Mouse (Mus musculus) heart, embryonic 16.5 days (tissue): Measurements from ENCODE around the gene Tbc1d17. TPM values are rescaled to one million over a fixed set of nuclear protein-coding genes. Genes with fewer than 3 reads are reported as not detected.

ENCODE experiments used
- ATAC-seq: fragments of 200-750 bp; cut with Nextera tagmentation; replicated peaks from 2 replicates; pipeline ENCODE4 v1.8.0; 2017; ENCODE audit warnings: moderate number of reproducible peaks; ENCODE audit not compliant: insufficient read depth, low FRiP score; ENCODE audit errors: extremely low read depth
- H3K27ac ChIP-seq: fragments of 300-500 bp; sonication (generic); 2 replicates; pipeline ENCODE4 v1.5.1; 2014; ENCODE audit warnings: mild to moderate bottlenecking, low read length, control low read depth, moderate library complexity
- H3K27me3 ChIP-seq: fragments of 300-500 bp; sonication (generic); 2 replicates; pipeline ENCODE4 v1.6.1; 2014; ENCODE audit warnings: low read length, mixed read lengths; ENCODE audit not compliant: control insufficient read depth, insufficient read depth
- H3K36me3 ChIP-seq: fragments of 300-500 bp; sonication (generic); 2 replicates; pipeline ENCODE4 v1.6.1; 2014; ENCODE audit not compliant: control insufficient read depth, insufficient read depth
- H3K4me1 ChIP-seq: fragments of 300-500 bp; sonication (generic); 2 replicates; pipeline ENCODE4 v1.6.1; 2014; ENCODE audit warnings: low read length, mixed read lengths; ENCODE audit not compliant: control insufficient read depth, insufficient read depth
- H3K4me2 ChIP-seq: fragments of 300-500 bp; sonication (generic); 2 replicates; pipeline ENCODE4 v1.6.1; 2014; ENCODE audit warnings: low read depth, mild to moderate bottlenecking, control low read depth, low read length
- H3K4me3 ChIP-seq: fragments of 300-500 bp; sonication (generic); 2 replicates; pipeline ENCODE4 v1.5.1; 2014; ENCODE audit warnings: mild to moderate bottlenecking, control low read depth, low read length
- H3K9ac ChIP-seq: fragments of 300-500 bp; sonication (generic); 2 replicates; pipeline ENCODE4 v1.6.1; 2014; ENCODE audit warnings: low read length, control low read depth
- H3K9me3 ChIP-seq: fragments of 300-500 bp; sonication (generic); replicated peaks from 2 replicates; pipeline ENCODE4 v1.6.1; 2016; ENCODE audit warnings: low read length; ENCODE audit not compliant: control insufficient read depth
- WGBS: fragments of 180-500 bp; shearing (Covaris S2); extraction: QIAGEN DNeasy Blood & Tissue Kit; methylation state at CpG from one replicate; pipeline ENCODE4 v1.1.7; 2014; 5-methylcytosine and 5-hydroxymethylcytosine counted together
- microRNA counts: library from miRNA; unstranded; fragments of <30 nt; microRNA quantifications from one replicate; lab custom pipeline; 2016
- microRNA-seq: library from miRNA; unstranded; fragments of <30 nt; microRNA quantifications from one replicate; pipeline ENCODE4, GENCODE M21; 2017
- polyA plus RNA-seq: library from polyadenylated mRNA; unstranded; fragments of >200 nt; fragmentation: Nextera tagmentation; extraction: Ambion mirVana; gene quantifications from 2 replicates; pipeline ENCODE4 v1.2.1, GENCODE M21; 2015

The Tbc1d17 gene
- polyA plus RNA-seq, 1 experiment from 2014 or later = 60.5 TPM

DNA sequence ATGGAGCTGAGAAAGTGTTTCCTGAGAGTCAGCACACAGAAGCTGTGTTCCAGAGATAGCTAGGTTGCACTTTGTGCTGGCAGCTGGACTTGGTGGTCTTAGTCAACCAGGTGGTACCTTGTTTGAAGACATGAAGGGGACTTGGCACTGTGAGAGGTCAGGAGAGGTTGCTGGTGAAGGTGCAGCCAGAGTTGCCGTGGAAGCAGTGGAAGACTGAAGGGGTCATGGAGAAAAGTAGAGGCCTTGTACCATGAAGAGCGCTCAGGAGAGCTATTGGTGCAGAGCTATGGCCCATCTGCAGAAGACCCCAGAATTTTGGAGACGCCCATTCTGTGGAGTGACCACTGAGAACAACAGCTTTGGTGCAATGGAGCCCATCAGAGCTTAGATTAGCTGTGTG is 39.4 kb downstream of the Tbc1d17 start:
- no peak overlapping the region for H3K4me3 ChIP-seq
- no peaks in the 10 kb centered on the region for H3K27me3 ChIP-seq
- H3K27ac ChIP-seq = no peak overlapping the region
- H3K9ac ChIP-seq = no peak overlapping the region
- H3K9me3 ChIP-seq = no peaks in the 10 kb centered on the region
- peaks cover 9% of the 10 kb centered on the region for H3K36me3 ChIP-seq
- no peaks in the 10 kb centered on the region for H3K4me1 ChIP-seq
- ATAC-seq = no peak
- no peak overlapping the region for H3K4me2 ChIP-seq
- WGBS = 85% methylated on average over 3 of the region's 3 CpGs

DNA sequence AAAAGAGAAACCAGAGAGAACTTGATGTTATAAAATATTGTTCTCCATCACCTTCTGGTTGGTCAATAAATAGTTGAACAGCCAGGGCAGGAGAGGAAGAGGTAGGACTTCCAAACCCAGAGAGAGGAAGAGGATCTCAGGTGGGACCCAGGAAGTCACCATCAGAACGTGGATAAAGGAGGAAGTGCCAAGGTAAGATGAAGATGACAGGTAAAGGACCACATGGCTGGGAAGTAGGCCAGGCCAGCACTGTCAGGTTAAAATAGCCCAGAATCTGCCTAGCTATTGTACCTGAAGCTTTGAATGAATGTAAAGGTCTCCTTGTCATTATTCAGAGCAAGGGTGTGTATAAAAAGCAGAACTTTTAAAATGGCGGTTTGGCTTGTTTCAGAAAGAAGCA is 40.0 kb downstream of the Tbc1d17 start:
- ATAC-seq = no peak
- Histone ChIP-seq H3K36me3 (peaks cover 6% of the 10 kb centered on the region), H3K27me3 (no peaks in the 10 kb centered on the region), H3K4me3 (no peak overlapping the region), H3K4me1 (no peaks in the 10 kb centered on the region), H3K27ac (no peak overlapping the region), H3K9me3 (no peaks in the 10 kb centered on the region), H3K9ac (no peak overlapping the region), H3K4me2 (no peak overlapping the region)
- 82% methylated on average over 2 of the region's 2 CpGs for WGBS

GRCm38 (mm10) chr7:44792781-44793180 is 56.1 kb downstream of the Tbc1d17 start:
- H3K4me2 ChIP-seq = no peak overlapping the region
- ATAC-seq = no peak
- no peaks in the 10 kb centered on the region for H3K27me3 ChIP-seq
- no peaks in the 10 kb centered on the region for H3K36me3 ChIP-seq
- no peaks in the 10 kb centered on the region for H3K4me1 ChIP-seq
- 76% methylated on average over 6 of the region's 6 CpGs for WGBS
- no peak overlapping the region for H3K9ac ChIP-seq
- no peak overlapping the region for H3K4me3 ChIP-seq
- no peak overlapping the region for H3K27ac ChIP-seq
- peaks cover 14% of the 10 kb centered on the region for H3K9me3 ChIP-seq

- Histone ChIP-seq H3K9me3 (peaks cover 8% of the 10 kb centered on the region; the same call in 1 of the 2 replicates), H3K4me3 (no peak overlapping the region)
- WGBS = 67% methylated on average over 4 of the region's 4 CpGs
Measured at GRCm38 (mm10) chr7:44790066-44790465, 58.8 kb downstream of the Tbc1d17 start.

DNA sequence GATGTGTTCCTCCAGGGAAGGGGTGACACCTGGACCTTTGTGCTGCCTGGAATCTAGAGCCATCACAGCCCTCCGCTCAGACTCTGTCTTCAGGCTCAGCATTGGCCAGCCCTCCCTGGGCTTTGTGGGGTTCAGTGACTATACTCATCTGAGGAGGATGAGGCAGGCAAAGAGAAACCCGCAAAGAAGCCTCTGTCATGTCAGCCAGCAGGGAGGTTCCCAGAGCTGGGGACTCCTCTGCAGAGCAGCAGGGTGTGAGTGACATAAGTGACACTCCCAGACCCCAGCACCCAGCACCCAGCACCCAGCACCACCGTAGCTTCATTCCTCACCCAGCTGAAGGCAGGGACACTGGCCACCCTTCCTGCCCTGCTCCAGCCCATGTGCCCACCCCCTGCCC is 59.3 kb downstream of the Tbc1d17 start:
- Histone ChIP-seq H3K9ac (no peak overlapping the region), H3K27ac (no peak overlapping the region), H3K4me2 (no peak overlapping the region), H3K4me1 (no peaks in the 10 kb centered on the region), H3K9me3 (peaks cover 6% of the 10 kb centered on the region; the same call in 1 of the 2 replicates), H3K36me3 (no peaks in the 10 kb centered on the region), H3K27me3 (no peaks in the 10 kb centered on the region), H3K4me3 (no peak overlapping the region)
- 60% methylated on average over 3 of the region's 3 CpGs for WGBS
- no peak for ATAC-seq

More at GRCm38 (mm10) chr7:44790066-44790465, 58.8 kb downstream of the Tbc1d17 start:
- Histone ChIP-seq H3K27ac (no peak overlapping the region), H3K36me3 (no peaks in the 10 kb centered on the region), H3K9ac (no peak overlapping the region), H3K4me1 (no peaks in the 10 kb centered on the region), H3K4me2 (no peak overlapping the region), H3K27me3 (no peaks in the 10 kb centered on the region)
- ATAC-seq = no peak

MicroRNA genes within 50 kb of the gene (microRNA counts, 519-probe panel; counts per million panel counts)
- microRNA mmu-miR-707 (lab: Ali Mortazavi, UCI) = not detected

Small RNA genes within 50 kb of the gene (microRNA-seq; reads per million reads assigned to microRNA genes)
- gene Mir707 = not detected

Other genes starting within 250 kb of the Tbc1d17 start
- gene Myh14, start 178.2 kb downstream of the Tbc1d17 start, polyA plus RNA-seq = 1.5 and 4.9 TPM in 2 replicates
- not detected in 2 replicates for gene Izumo2, start 140.3 kb downstream of the Tbc1d17 start, polyA plus RNA-seq
- gene Vrk3, start 100.7 kb downstream of the Tbc1d17 start, polyA plus RNA-seq = 35.9 and 36.5 TPM in 2 replicates
- gene Zfp473, start 98.0 kb downstream of the Tbc1d17 start, polyA plus RNA-seq = 0.54 and 0.80 TPM in 2 replicates
- gene Nup62, start 33.0 kb downstream of the Tbc1d17 start, polyA plus RNA-seq = 79.2 and 81.5 TPM in 2 replicates
- 2.4 and 4.6 TPM in 2 replicates for gene Il4i1, start 32.7 kb downstream of the Tbc1d17 start, polyA plus RNA-seq
- 2.3 and 2.4 TPM in 2 replicates for gene Atf5, start 32.4 kb downstream of the Tbc1d17 start, polyA plus RNA-seq
- gene Akt1s1, start 88 bp downstream of the Tbc1d17 start, polyA plus RNA-seq = 103 and 104 TPM in 2 replicates
- gene Pnkp, start 8.1 kb upstream of the Tbc1d17 start, polyA plus RNA-seq = 27.7 and 28.0 TPM in 2 replicates
- gene Ptov1, start 20.7 kb upstream of the Tbc1d17 start, polyA plus RNA-seq = 210 and 269 TPM in 2 replicates
- gene Med25, start 43.6 kb upstream of the Tbc1d17 start, polyA plus RNA-seq = 89.4 and 96.0 TPM in 2 replicates
- gene Fuz, start 47.0 kb upstream of the Tbc1d17 start, polyA plus RNA-seq = 15.3 and 16.0 TPM in 2 replicates
- gene Ap2a1, start 80.4 kb upstream of the Tbc1d17 start, polyA plus RNA-seq = 51.8 and 52.0 TPM in 2 replicates
- gene Tsks, start 94.1 kb upstream of the Tbc1d17 start, polyA plus RNA-seq = 0.12 and 0.40 TPM in 2 replicates
- gene Cpt1c, start 125.8 kb upstream of the Tbc1d17 start, polyA plus RNA-seq = 7.6 and 8.9 TPM in 2 replicates
- gene Prmt1, start 137.5 kb upstream of the Tbc1d17 start, polyA plus RNA-seq = 355 and 387 TPM in 2 replicates
- gene Irf3, start 148.6 kb upstream of the Tbc1d17 start, polyA plus RNA-seq = 71.4 and 73.6 TPM in 2 replicates
- 32.2 and 33.3 TPM in 2 replicates for gene Bcl2l12, start 149.6 kb upstream of the Tbc1d17 start, polyA plus RNA-seq
- gene Scaf1, start 167.3 kb upstream of the Tbc1d17 start, polyA plus RNA-seq = 22.7 and 26.4 TPM in 2 replicates
- 74.8 and 85.0 TPM in 2 replicates for gene Rras, start 168.9 kb upstream of the Tbc1d17 start, polyA plus RNA-seq
- 5.6 and 7.3 TPM in 2 replicates for gene Prr12, start 203.8 kb upstream of the Tbc1d17 start, polyA plus RNA-seq
- 53.8 and 55.9 TPM in 2 replicates for gene Nosip, start 213.3 kb upstream of the Tbc1d17 start, polyA plus RNA-seq
- 12.9 and 16.6 TPM in 2 replicates for gene Prrg2, start 213.6 kb upstream of the Tbc1d17 start, polyA plus RNA-seq
- gene Rcn3, start 243.1 kb upstream of the Tbc1d17 start, polyA plus RNA-seq = 207 and 214 TPM in 2 replicates